Mouse (Mus musculus) small intestine, adult 2 months (tissue): ENCODE data around the gene Ptprd.

Experiments used
- CTCF ChIP-seq: fragments of 200-500 bp; IDR thresholded peaks from 2 replicates; pipeline ENCODE4 v1.5.1; 2012; ENCODE audit warnings: low read depth, mild to moderate bottlenecking, control low read depth, inconsistent platforms, low read length, moderate library complexity, mixed read lengths; ENCODE audit not compliant: insufficient replicate concordance, insufficient read length; ENCODE audit errors: extremely low read depth
- POLR2A ChIP-seq: fragments of 200-500 bp; IDR thresholded peaks from 2 replicates; pipeline ENCODE4 v1.6.1; 2012; ENCODE audit warnings: low read depth, mild to moderate bottlenecking, control low read depth, inconsistent platforms, low read length, moderate library complexity

- no peak for TF ChIP-seq POLR2A
- no peak for TF ChIP-seq CTCF
Observed at GRCm38 (mm10) chr4:77721908-77722307, 489.9 kb downstream of the Ptprd start.
